Mouse (Mus musculus): ENCODE data around the gene Insc.

Gene Insc

DNA sequence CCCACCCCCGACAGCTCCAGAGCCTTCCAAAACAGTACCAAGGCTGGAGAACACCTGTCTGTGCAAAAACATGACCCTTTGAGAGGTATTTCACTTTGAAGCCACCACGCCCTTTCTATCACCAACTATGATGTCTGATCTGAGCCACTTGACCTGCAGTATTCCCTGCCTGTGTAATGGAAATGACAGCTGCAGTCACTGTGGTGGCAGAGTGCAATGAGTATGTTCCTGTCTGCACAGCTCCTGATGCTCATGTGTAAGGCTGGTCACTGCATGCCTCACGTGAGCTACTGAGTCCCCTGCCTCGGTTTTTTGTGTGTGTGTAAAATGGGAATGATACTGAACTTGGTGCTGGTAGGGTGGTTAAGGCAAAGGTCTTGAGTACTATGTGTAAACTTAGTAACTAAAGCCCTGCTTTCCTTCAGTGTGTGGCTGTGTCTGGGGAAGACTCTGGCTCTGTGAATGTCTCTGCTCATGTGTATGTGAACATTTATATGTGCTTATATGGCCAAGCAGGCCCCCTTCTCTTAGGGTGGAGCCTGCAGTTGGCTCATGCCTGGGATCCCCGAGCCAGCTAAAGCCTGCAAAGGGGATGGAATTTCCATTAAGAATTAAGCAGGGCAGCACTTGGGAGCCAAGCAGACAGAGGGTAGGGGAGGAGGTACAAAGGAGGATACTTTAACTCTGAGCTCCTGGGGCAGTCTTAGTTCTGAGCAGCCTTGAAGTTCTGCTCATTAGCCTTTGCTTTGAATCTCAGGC, at the start of gene Insc:
Insc (plus strand) TSS at position 673 of the 759 bp plus-strand sequence.
- in situ Hi-C loops (cut with MboI, MseI): no loop called here

DNA sequence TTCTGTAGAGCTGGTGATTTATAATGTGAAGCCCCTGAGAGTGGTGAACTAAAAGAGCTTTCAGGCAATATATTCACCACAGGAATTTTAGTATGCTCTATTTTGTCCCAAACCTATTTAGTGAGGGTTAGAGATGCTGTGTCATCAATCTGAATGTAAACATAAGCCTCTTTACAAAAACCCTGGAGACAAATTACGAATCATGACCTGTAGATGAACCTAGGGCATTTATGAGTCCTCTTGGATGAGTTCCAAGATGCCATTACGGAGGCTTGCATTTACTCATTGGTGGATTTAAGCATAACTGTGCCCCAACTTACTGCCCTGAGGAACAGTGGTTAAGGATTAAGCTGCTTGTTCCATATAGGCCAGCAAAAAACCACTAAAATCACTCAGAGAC, 42.6 kb upstream of the Insc start:
- in situ Hi-C loops (cut with MboI, MseI): loop anchor here in 1 of 2 experiments (5.0 kb wide), 1 partner anchor 59 kb away; no protein-coding TSS in a partner anchor

DNA sequence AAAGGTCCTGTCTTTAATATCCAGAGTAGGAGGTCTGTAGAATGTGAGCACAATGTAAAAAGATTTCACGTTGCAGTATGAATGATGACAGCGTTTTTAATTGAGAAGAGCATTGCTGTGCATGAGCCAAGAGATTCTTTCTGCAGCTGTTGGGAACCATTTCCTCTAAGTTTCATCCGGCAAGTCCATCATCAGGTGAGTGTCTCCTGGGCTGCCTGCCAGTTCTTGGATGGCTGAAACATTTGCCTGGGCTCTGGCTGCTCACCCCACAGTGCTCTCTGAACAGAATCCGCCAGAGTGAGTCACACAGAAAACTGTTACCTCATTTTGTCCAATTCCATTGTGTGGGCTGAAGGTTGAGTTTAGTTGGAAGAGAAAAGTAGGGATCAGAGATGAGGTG, 36.8 kb upstream of the Insc start:
- in situ Hi-C loops (cut with MboI, MseI): no loop called here

DNA sequence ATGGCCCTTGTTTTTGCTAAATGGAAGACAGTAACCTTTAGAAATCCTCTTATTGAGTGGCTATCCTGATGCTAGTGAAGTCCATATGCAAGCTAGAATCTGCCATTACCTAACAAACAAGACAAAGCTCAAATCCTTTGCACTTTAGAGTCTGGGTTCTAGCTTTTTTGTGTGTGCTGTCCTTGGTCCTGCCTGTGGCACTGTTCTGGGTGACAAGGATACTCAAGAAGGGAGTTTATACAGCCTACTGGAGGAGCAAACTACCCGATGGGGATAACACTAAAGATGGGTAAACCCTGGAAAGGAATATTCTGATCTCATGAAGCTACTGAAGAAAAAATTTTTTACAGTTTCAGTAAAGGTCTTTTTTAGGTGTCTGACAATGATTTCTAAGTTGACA, 36.1 kb upstream of the Insc start:
- in situ Hi-C loops (cut with MboI, MseI): no loop called here

GRCm38 (mm10) chr7:114710419-114710818, 33.1 kb upstream of the Insc start:
- in situ Hi-C loops (cut with MboI, MseI): no loop called here

DNA sequence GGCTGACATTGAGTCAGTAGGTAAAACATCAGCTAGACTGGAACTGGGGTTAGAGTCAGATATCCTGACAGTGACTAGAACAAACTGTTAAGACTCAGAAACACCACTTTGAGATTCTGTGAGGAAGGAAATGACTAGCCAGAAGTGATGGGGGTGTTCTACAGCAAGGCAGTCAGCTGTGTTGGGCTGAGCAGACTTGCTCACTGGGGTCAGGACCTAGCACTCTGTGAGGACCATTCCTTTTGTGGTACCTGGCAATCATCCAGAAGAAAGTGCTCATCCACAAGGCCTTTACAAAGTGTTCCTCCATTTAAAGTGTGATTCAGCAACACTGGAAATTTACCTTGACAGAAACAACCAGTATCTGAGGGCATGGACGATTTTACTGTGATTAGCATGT, 31.0 kb upstream of the Insc start:
- in situ Hi-C loops (cut with MboI, MseI): no loop called here

- in situ Hi-C loops (cut with MboI, MseI): no loop called here
Measured at GRCm38 (mm10) chr7:114718300-114718699, 25.2 kb upstream of the Insc start, which contains the start of gene Calcb. Gene Calcb, plus strand, starts transcription at chr7:114718643.

GRCm38 (mm10) chr7:114719381-114720131, 23.9 kb upstream of the Insc start:
- in situ Hi-C loops (cut with MboI, MseI): no loop called here

DNA sequence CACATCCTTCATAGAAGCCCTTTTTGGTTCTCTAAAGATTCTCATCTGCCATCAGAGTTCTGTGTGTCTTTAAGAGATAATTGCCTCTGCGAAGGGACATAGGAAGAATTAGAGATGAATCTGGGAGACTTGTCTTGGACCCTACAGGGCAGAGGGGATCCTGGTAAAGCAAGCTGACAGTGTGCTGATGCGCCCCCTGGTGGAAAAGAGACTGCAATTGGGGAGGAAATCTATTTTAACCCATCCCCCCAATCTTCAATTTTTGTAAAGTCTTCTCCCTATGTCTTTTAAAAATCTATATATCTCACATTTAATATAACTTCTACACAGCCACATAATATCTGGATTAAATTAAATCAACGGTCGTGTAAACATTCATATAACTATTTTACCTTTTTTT, 13.8 kb upstream of the Insc start:
- in situ Hi-C loops (cut with MboI, MseI): loop anchor here in 1 of 2 experiments (5.0 kb wide), 2 partner anchors 88 to 447 kb away; no protein-coding TSS in a partner anchor

- in situ Hi-C loops (cut with MboI, MseI): loop anchor here in 1 of 2 experiments (5.0 kb wide), 1 partner anchor 86 kb away; no protein-coding TSS in a partner anchor
Measured at GRCm38 (mm10) chr7:114731175-114731574, 12.3 kb upstream of the Insc start.

DNA sequence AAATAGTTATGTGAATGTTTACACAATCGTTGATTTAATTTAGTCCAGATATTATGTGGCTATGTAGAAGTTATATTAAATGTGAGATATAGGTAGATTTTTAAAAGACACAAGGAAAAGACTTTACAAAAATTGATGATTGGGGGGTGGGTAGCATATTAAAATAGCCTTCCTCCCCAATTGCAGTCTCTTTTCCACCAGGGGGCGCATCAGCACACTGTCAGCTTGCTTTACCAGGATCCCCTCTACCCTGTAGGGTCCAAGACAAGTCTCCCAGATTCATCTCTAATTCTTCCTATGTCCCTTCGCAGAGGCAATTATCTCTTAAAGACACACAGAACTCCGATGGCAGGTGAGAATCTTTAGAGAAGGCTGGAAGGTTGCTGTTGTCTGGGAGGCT, 11.8 kb upstream of the Insc start:
- in situ Hi-C loops (cut with MboI, MseI): loop anchor here in 1 of 2 experiments (5.0 kb wide), 1 partner anchor 86 kb away; no protein-coding TSS in a partner anchor

DNA sequence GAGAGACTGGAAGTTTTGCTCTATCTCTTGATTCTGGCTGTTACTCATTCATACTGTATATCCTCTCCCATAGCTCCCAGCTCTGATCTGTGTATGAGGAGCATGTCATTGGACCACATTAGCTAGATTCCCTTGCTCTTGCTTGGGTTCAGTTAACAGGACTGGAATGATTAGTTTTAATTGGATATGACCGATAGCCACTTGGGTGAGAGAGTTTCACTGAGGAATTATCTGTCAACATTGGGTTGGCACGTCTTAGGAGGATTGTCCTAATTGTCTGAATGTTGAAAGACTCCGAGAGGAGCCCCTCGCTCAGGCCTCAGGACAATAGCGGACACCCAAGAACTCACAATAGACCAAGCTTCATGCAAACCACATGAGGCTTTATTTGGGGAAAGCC, 7.2 kb upstream of the Insc start:
- in situ Hi-C loops (cut with MboI, MseI): loop anchor here in 1 of 2 experiments (5.0 kb wide), 1 partner anchor 76 kb away; no protein-coding TSS in a partner anchor

DNA sequence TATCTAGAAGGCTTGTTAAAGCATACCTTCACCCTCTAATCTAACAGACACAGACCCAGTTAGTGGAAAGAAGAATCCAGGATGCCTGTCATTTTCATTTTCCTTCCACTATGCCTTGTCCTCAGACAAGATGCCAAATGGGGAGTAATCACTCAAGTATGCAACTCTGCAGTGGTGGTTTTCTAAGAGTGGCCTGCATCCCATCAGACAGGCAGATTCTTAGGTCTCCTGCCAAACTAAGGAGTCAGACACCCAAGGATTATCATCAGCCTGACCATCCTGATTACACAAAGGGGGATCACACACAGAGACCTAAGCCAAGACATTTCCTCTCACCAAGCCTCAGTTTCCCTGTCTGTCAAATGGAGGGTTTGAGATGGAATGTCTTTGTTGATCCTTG, 5.3 kb upstream of the Insc start:
- in situ Hi-C loops (cut with MboI, MseI): loop anchor here in 1 of 2 experiments (5.0 kb wide), 1 partner anchor 74 kb away; no protein-coding TSS in a partner anchor

GRCm38 (mm10) chr7:114740360-114741165, 2.9 kb upstream of the Insc start:
- in situ Hi-C loops (cut with MboI, MseI): no loop called here

GRCm38 (mm10) chr7:114744639-114745245, 1.2 kb downstream of the Insc start:
- in situ Hi-C loops (cut with MboI, MseI): no loop called here

DNA sequence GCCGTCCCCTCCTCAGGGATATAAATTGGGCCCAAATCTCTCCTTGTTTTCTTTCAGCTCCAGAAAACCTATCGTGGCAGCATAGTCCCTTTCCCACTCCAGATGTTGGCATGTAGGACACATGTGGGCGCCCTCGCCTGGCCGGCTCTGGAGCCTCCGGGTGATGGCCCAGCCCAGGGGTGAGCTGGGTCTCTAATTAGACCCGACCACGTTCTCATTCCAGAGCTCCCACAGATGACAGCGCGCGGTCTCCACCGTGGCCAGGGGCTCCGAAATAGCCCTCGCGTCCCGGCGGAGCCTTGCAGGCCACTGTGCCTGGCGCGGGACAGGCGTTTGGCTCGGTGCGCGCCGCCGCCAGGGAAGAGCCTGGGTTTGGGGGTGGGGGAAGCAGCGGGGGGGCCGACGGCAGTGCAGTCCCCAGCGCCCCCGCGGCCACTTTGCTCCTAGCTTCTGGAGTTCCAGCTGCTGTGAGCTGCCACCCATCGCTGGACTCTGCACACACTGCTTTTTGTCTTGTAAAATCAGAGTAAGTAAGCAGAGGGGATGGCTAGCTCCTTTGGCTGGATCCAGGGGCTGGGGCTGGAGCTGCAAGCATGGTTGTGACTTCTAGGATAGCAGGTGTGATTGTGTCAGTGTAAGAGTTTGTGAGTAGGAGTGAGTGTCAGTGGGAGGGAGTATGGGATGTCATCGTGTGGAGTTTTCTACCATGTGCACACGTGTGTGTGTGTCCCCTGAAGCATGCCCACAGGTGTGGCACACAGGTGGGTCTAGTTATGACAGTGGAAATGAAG, 2.2 kb downstream of the Insc start:
- in situ Hi-C loops (cut with MboI, MseI): no loop called here

DNA sequence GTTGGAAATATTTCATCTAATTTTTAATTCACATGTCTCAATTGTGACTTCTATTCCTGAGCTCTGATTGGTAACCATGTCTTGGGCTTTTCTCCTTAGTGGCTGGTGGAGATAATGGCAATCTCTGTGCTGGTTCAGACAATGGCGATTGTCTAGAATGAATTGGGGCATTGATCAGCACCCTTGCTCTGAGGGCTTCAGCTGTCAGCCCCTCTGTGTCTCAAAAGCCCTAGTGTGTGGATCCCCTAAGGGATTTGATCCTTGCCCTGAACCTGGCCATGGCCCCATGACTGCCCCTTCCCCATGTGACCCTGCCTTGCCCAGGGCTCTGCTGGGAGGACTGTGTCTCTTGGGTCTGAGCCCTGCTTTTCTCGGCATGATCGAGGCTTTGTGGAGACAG, 4.1 kb downstream of the Insc start:
- in situ Hi-C loops (cut with MboI, MseI): no loop called here

- in situ Hi-C loops (cut with MboI, MseI): no loop called here
Measured at GRCm38 (mm10) chr7:114748239-114748638, 4.7 kb downstream of the Insc start.

GRCm38 (mm10) chr7:114753471-114753870, 10.0 kb downstream of the Insc start:
- in situ Hi-C loops (cut with MboI, MseI): no loop called here

- in situ Hi-C loops (cut with MboI, MseI): no loop called here
Measured at GRCm38 (mm10) chr7:114754196-114754595, 10.7 kb downstream of the Insc start.

Measured in T-helper 17 cell (primary cell).